Mouse (Mus musculus) heart, postnatal 0 days (tissue): ENCODE measurements at regions not wholly inside any gene's neighbourhood (a gene's known extent, or its start where the extent isn't known, plus 50 kb on each side); places are given as distances from the start of the nearest gene placed in this dataset.

ENCODE experiments used
- ATAC-seq: fragments of 200-750 bp; cut with Nextera tagmentation; 2 replicates; pipeline ENCODE4 v1.8.0; 2017; ENCODE audit warnings: low read depth, moderate number of reproducible peaks, moderate library complexity; ENCODE audit not compliant: insufficient read depth
- DNase-seq: peaks from one replicate; pipeline ENCODE4 v3.0.0-alpha.2; 2016; ENCODE audit warnings: low spot score
- H3K27ac ChIP-seq: fragments of 300-500 bp; sonication (generic); 2 replicates; pipeline ENCODE4 v1.5.1; 2014; ENCODE audit warnings: low read depth, mild to moderate bottlenecking
- H3K27me3 ChIP-seq: fragments of 300-500 bp; sonication (generic); 2 replicates; pipeline ENCODE4 v1.6.1; 2014; ENCODE audit warnings: low read length, mixed read lengths; ENCODE audit not compliant: control insufficient read depth, insufficient read depth
- H3K36me3 ChIP-seq: fragments of 300-500 bp; sonication (generic); replicated peaks from 2 replicates; pipeline ENCODE4 v1.6.1; 2014; ENCODE audit warnings: low read length, mixed read lengths; ENCODE audit not compliant: control insufficient read depth, insufficient read depth
- H3K4me1 ChIP-seq: fragments of 300-500 bp; sonication (generic); 2 replicates; pipeline ENCODE4 v1.6.1; 2014; ENCODE audit warnings: antibody characterized with exemption; ENCODE audit not compliant: control insufficient read depth, insufficient read depth
- H3K4me2 ChIP-seq: fragments of 300-500 bp; sonication (generic); 2 replicates; pipeline ENCODE4 v1.6.1; 2014; ENCODE audit warnings: low read depth, mild to moderate bottlenecking, low read length, moderate library complexity
- H3K4me3 ChIP-seq: fragments of 300-500 bp; sonication (generic); 2 replicates; pipeline ENCODE4 v1.5.1; 2014; ENCODE audit warnings: low read depth, low read length
- H3K9ac ChIP-seq: fragments of 300-500 bp; sonication (generic); replicated peaks from 2 replicates; pipeline ENCODE4 v1.6.1; 2014; ENCODE audit warnings: low read depth, low read length, mixed read lengths
- H3K9me3 ChIP-seq: fragments of 300-500 bp; sonication (generic); replicated peaks from 2 replicates; pipeline ENCODE4 v1.6.1; 2016; ENCODE audit warnings: low read length; ENCODE audit not compliant: control insufficient read depth
- CTCF ChIP-seq: IDR thresholded peaks from 2 replicates; pipeline ENCODE4 v1.5.1; 2016; ENCODE audit warnings: antibody characterized with exemption, control low read depth, low read depth
- EP300 ChIP-seq: IDR thresholded peaks from 2 replicates; pipeline ENCODE4 v1.6.1; 2016; ENCODE audit warnings: antibody characterized with exemption, low read depth
- WGBS: fragments of 180-500 bp; shearing (Covaris S2); extraction: QIAGEN DNeasy Blood & Tissue Kit; methylation state at CpG from one replicate; pipeline ENCODE4 v1.1.7; 2014; 5-methylcytosine and 5-hydroxymethylcytosine counted together

DNA sequence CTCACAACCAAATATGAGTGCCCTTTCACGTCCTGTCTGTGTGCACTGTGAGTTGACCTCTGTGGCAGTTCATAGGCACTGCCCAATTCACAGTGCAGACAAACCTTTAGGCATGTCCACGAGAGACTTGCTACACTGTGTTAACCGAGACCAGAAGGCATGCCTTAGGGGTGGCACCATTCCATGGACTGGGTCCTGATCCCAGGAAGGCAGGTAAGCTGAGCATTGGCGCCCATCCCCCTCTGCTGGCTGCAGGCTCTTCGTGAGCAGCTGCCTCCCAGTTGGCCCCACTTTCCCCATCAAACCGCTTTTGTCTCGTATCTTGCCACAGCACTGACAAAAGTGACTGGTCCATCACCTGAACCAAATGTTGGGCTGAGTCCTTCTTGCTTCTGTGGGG is 265.8 kb upstream of the Zfp64 start:
- no peak for ATAC-seq
- no peaks in the 10 kb centered on the region for H3K4me1 ChIP-seq
- TF ChIP-seq CTCF = no peak
- TF ChIP-seq EP300 = no peak
- no peak overlapping the region for H3K4me2 ChIP-seq
- WGBS = 67% methylated on average over 7 of the region's 7 CpGs
- no peaks in the 10 kb centered on the region for H3K9me3 ChIP-seq
- H3K4me3 ChIP-seq = no peak overlapping the region
- H3K9ac ChIP-seq = no peak overlapping the region
- no peaks in the 10 kb centered on the region for H3K36me3 ChIP-seq
- H3K27me3 ChIP-seq = no peaks in the 10 kb centered on the region
- no peak for DNase-seq
- no peak overlapping the region for H3K27ac ChIP-seq

GRCm38 (mm10) chr2:169215546-169216043 is 260.2 kb upstream of the Zfp64 start:
- no peak overlapping the region for H3K4me2 ChIP-seq
- DNase-seq = no peak
- no peak overlapping the region for H3K4me3 ChIP-seq
- TF ChIP-seq EP300 = no peak
- no peaks in the 10 kb centered on the region for H3K36me3 ChIP-seq
- H3K4me1 ChIP-seq = peaks cover 11% of the 10 kb centered on the region; the same call in 1 of the 2 replicates
- H3K27me3 ChIP-seq = no peaks in the 10 kb centered on the region
- no peak overlapping the region for H3K27ac ChIP-seq
- H3K9me3 ChIP-seq = no peaks in the 10 kb centered on the region
- no peak overlapping the region for H3K9ac ChIP-seq
- 90% methylated on average over 18 of the region's 18 CpGs for WGBS
- no peak for ATAC-seq

GRCm38 (mm10) chr2:169214396-169214795 is 259.0 kb upstream of the Zfp64 start:
- Histone ChIP-seq H3K4me3 (no peak overlapping the region), H3K27me3 (no peaks in the 10 kb centered on the region), H3K4me1 (peaks cover 11% of the 10 kb centered on the region; the same call in 1 of the 2 replicates), H3K9me3 (no peaks in the 10 kb centered on the region), H3K4me2 (no peak overlapping the region), H3K36me3 (no peaks in the 10 kb centered on the region), H3K27ac (no peak overlapping the region), H3K9ac (no peak overlapping the region)
- ATAC-seq (no peak), DNase-seq (no peak)
- TF ChIP-seq EP300 = no peak
- no peak for TF ChIP-seq CTCF
- WGBS = 85% methylated on average over 1 of the region's 1 CpGs

DNA sequence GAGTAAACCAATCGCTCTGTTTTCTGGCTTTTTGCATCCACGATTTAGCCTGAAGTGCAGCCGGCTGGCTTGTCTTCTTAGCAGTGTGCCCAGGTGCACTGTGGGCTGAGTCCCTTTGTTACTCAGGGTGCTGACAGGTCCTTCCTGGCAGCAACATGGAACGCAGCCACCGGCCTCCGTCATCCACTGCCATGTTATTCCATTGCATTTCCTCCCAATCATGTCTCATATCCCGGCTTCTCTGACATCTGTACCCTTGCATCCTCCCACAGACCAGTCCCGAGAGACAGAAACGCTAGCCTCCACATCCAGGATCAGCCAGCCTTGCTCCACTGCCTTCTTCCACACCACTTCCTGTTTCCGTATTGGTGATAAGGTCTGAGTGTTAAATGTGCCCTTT is 257.9 kb upstream of the Zfp64 start:
- TF ChIP-seq CTCF (no peak), EP300 (0 out of 2 replicates have a peak, but pooled peaks have one; percentile 28)
- Histone ChIP-seq H3K27me3 (no peaks in the 10 kb centered on the region), H3K9me3 (no peaks in the 10 kb centered on the region), H3K27ac (peak overlapping the region; percentile 52; the same call in 1 of the 2 replicates), H3K36me3 (no peaks in the 10 kb centered on the region), H3K4me2 (peak overlapping the region; percentile 10; the same call in 1 of the 2 replicates), H3K4me3 (no peak overlapping the region), H3K9ac (no peak overlapping the region), H3K4me1 (peaks cover 11% of the 10 kb centered on the region; the same call in 1 of the 2 replicates)
- ATAC-seq (peak; percentile 58), DNase-seq (peak; percentile 24)
- WGBS = 14% methylated on average over 10 of the region's 10 CpGs

GRCm38 (mm10) chr2:169212676-169213257 is 257.4 kb upstream of the Zfp64 start:
- TF ChIP-seq CTCF = no peak
- TF ChIP-seq EP300 = no peak
- no peak overlapping the region for H3K4me3 ChIP-seq
- H3K4me1 ChIP-seq = peaks cover 11% of the 10 kb centered on the region; the same call in 1 of the 2 replicates
- ATAC-seq (no peak), DNase-seq (no peak)
- peak overlapping the region; percentile 52; the same call in 1 of the 2 replicates for H3K27ac ChIP-seq
- H3K9me3 ChIP-seq = no peaks in the 10 kb centered on the region
- H3K9ac ChIP-seq = no peak overlapping the region
- H3K27me3 ChIP-seq = no peaks in the 10 kb centered on the region
- peak overlapping the region; percentile 10; the same call in 1 of the 2 replicates for H3K4me2 ChIP-seq
- 46% methylated on average over 3 of the region's 3 CpGs for WGBS
- H3K36me3 ChIP-seq = no peaks in the 10 kb centered on the region
